Mouse (Mus musculus): ENCODE results near the gene Large2. TPM values are rescaled to one million over a fixed set of nuclear protein-coding genes. Genes with fewer than 3 reads are reported as not detected.
A peak's percentile ranks its signal among the peaks of the same experiment; 100 is the strongest.

Gene Large2
- polyA plus RNA-seq, 1 experiment from 2014 or later = 12.3 TPM

- no peaks in the 10 kb centered on the region for H3K36me3 ChIP-seq (ENCODE audit: control insufficient read depth, insufficient read depth, low read length)
- peaks cover 28% of the 10 kb centered on the region for H3K4me1 ChIP-seq (ENCODE audit: control insufficient read depth, insufficient read depth, low read length)
- no peaks in the 10 kb centered on the region for H3K9me3 ChIP-seq (ENCODE audit: control insufficient read depth, low read length)
- peak overlapping the region; percentile 63 for H3K9ac ChIP-seq (ENCODE audit: low read depth, low read length)
- no peak for ATAC-seq
- no peaks in the 10 kb centered on the region for H3K27me3 ChIP-seq (replicated peaks; ENCODE audit: control insufficient read depth, insufficient read depth, low read length)
- peak overlapping the region; percentile 41 for H3K4me3 ChIP-seq (ENCODE audit: low read length)
- 6% methylated on average over 26 of the region's 26 CpGs for WGBS
- peak overlapping the region; percentile 48 for H3K4me2 ChIP-seq (ENCODE audit: low read depth, low read length)
- H3K27ac ChIP-seq (ENCODE audit: low read length) = peak overlapping the region; percentile 55
These were observed 17.9 kb upstream of the Large2 start for GRCm38 (mm10) chr2:92392318-92393264.

- H3K4me3 ChIP-seq (ENCODE audit: low read length) = peak overlapping the region; percentile 41
- H3K4me2 ChIP-seq (ENCODE audit: low read depth, low read length) = peak overlapping the region; percentile 48
- H3K9me3 ChIP-seq (ENCODE audit: control insufficient read depth, low read length) = no peaks in the 10 kb centered on the region
- no peaks in the 10 kb centered on the region for H3K27me3 ChIP-seq (replicated peaks; ENCODE audit: control insufficient read depth, insufficient read depth, low read length)
- H3K36me3 ChIP-seq (ENCODE audit: control insufficient read depth, insufficient read depth, low read length) = no peaks in the 10 kb centered on the region
- H3K27ac ChIP-seq (ENCODE audit: low read length) = peak overlapping the region; percentile 55
- 30% methylated on average over 11 of the region's 11 CpGs for WGBS
- ATAC-seq = no peak
- H3K4me1 ChIP-seq (ENCODE audit: control insufficient read depth, insufficient read depth, low read length) = peaks cover 30% of the 10 kb centered on the region
- peak overlapping the region; percentile 63 for H3K9ac ChIP-seq (ENCODE audit: low read depth, low read length)
These were observed 17.1 kb upstream of the Large2 start for GRCm38 (mm10) chr2:92391703-92392317.

- no peak for ATAC-seq
- 86% methylated on average over 8 of the region's 8 CpGs for WGBS
These were observed 16.4 kb upstream of the Large2 start for GRCm38 (mm10) chr2:92391116-92391515.

DNA sequence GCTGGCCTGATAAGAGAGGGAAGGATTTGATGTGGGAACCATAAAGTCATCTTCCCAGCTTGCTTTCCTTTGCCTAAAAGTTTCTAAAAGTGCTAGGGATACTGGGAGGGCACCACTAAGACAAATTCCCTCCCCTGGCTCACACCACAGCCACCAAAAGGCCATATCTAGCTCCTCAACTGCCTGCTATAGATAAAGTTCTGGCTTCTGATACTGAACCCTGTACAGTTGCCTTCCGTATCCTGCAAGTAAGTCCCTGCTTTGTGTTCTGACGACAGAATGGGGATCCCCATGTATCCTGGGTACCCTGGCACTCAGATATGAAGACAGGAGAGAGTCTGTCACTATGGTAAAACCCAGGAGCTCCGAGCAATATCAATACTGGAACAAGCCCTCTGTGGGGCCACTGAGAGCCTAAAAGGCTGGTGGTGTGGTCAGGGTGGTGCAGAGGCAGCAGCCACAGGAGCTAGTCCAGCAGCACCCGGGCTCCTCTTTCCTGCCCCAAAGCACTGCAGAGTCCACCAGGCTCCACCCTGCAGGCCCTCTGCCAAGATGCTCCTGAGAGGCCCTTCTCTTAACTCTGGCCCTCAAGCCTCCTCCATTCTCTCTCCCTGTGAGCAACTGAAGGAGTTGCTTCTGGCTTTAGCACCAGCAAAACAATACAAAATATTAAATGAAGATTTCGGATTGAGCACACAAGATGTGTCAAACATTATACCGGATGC, 15.7 kb upstream of the Large2 start:
- ATAC-seq = no peak

More at GRCm38 (mm10) chr2:92391116-92391515, 16.4 kb upstream of the Large2 start:
- Histone ChIP-seq H3K9me3 (ENCODE audit: control insufficient read depth, low read length) (no peaks in the 10 kb centered on the region), H3K4me2 (ENCODE audit: low read depth, low read length) (peak overlapping the region; percentile 48; the same call in 1 of the 2 replicates), H3K4me1 (ENCODE audit: control insufficient read depth, insufficient read depth, low read length) (peaks cover 30% of the 10 kb centered on the region), H3K27me3 (replicated peaks; ENCODE audit: control insufficient read depth, insufficient read depth, low read length) (no peaks in the 10 kb centered on the region), H3K4me3 (ENCODE audit: low read length) (no peak overlapping the region), H3K9ac (ENCODE audit: low read depth, low read length) (no peak overlapping the region), H3K36me3 (ENCODE audit: control insufficient read depth, insufficient read depth, low read length) (0 out of 2 replicates have a peak, but pooled peaks cover 2% of the 10 kb centered on the region), H3K27ac (ENCODE audit: low read length) (no peak overlapping the region)

DNA sequence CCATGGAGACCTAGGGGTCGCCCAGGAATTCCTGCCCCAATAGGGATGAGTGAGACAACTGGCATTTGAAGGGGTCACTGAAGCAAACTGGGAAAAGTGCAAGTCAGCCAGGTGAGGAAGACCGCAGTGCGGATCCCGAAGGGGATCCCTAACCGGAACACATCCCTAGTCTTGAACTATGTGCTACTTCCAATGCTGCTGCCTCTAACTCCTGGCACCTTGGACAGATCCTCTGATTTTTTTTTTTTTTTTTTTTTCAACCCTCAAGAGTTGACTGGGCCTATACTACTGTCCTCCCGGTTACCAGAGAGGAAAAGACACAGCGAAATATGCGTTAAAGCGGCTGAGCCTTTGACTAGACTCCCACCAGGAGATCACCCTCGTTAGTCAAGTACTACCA, 15.0 kb upstream of the Large2 start:
- Histone ChIP-seq H3K4me3 (ENCODE audit: low read length) (peak overlapping the region; percentile 60), H3K9ac (ENCODE audit: low read depth, low read length) (no peak overlapping the region), H3K9me3 (ENCODE audit: control insufficient read depth, low read length) (no peaks in the 10 kb centered on the region), H3K4me2 (ENCODE audit: low read depth, low read length) (peak overlapping the region; percentile 64), H3K36me3 (ENCODE audit: control insufficient read depth, insufficient read depth, low read length) (0 out of 2 replicates have a peak, but pooled peaks cover 3% of the 10 kb centered on the region), H3K27me3 (replicated peaks; ENCODE audit: control insufficient read depth, insufficient read depth, low read length) (no peaks in the 10 kb centered on the region), H3K4me1 (ENCODE audit: control insufficient read depth, insufficient read depth, low read length) (peaks cover 30% of the 10 kb centered on the region), H3K27ac (ENCODE audit: low read length) (no peak overlapping the region)
- peak; percentile 27 for ATAC-seq
- 5% methylated on average over 10 of the region's 10 CpGs for WGBS

More for the DNA sequence above, 15.7 kb upstream of the Large2 start:
- H3K4me1 ChIP-seq (ENCODE audit: control insufficient read depth, insufficient read depth, low read length) = peaks cover 30% of the 10 kb centered on the region
- H3K36me3 ChIP-seq (ENCODE audit: control insufficient read depth, insufficient read depth, low read length) = 0 out of 2 replicates have a peak, but pooled peaks cover 3% of the 10 kb centered on the region
- H3K4me3 ChIP-seq (ENCODE audit: low read length) = no peak overlapping the region
- no peaks in the 10 kb centered on the region for H3K27me3 ChIP-seq (replicated peaks; ENCODE audit: control insufficient read depth, insufficient read depth, low read length)
- H3K27ac ChIP-seq (ENCODE audit: low read length) = no peak overlapping the region
- H3K9ac ChIP-seq (ENCODE audit: low read depth, low read length) = no peak overlapping the region
- WGBS = 72% methylated on average over 6 of the region's 6 CpGs
- H3K9me3 ChIP-seq (ENCODE audit: control insufficient read depth, low read length) = no peaks in the 10 kb centered on the region
- H3K4me2 ChIP-seq (ENCODE audit: low read depth, low read length) = no peak overlapping the region

DNA sequence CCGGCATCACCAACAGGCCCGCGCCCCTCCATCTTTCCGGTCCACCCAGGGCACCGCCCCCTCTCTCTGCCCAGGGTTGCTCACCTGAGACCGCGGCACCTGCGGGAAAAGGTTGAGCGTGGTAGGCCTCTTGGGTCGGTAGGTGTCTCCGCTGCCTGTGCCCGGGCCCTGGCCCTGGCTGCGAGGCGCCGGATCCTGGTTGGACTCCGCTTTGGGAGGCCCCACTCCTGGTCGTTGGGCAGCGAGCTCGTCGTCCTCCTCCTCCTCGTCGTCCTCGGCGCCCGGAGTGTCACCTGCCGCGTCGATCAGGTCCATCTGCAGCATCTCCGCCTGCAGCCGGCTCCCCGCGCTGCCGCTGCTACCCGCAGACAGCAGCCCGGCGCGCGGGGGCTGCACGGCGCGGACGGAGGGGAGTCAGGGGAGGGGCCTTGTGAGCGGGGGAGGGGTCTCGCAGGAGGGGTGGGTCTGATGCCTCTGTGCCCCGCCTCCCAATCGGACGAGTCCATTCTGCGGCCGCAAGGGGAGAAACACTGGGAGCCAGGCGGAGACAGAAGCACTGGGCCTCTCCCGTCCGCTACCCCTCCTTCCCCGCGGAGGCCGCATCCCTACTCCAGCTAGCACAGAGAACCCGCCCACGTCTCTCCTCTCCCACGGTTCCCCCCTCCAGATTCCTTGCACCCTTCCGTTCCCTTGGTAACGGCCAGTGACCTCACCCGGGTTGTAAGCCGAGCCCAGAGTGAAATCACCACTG, 14.4 kb upstream of the Large2 start:
- Histone ChIP-seq H3K36me3 (ENCODE audit: control insufficient read depth, insufficient read depth, low read length) (0 out of 2 replicates have a peak, but pooled peaks cover 3% of the 10 kb centered on the region), H3K4me2 (ENCODE audit: low read depth, low read length) (peak overlapping the region; percentile 64), H3K9ac (ENCODE audit: low read depth, low read length) (peak overlapping the region; percentile 63), H3K4me1 (ENCODE audit: control insufficient read depth, insufficient read depth, low read length) (peaks cover 30% of the 10 kb centered on the region), H3K9me3 (ENCODE audit: control insufficient read depth, low read length) (no peaks in the 10 kb centered on the region), H3K4me3 (ENCODE audit: low read length) (peak overlapping the region; percentile 60), H3K27me3 (replicated peaks; ENCODE audit: control insufficient read depth, insufficient read depth, low read length) (no peaks in the 10 kb centered on the region), H3K27ac (ENCODE audit: low read length) (peak overlapping the region; percentile 43; the same call in 1 of the 2 replicates)
- peak; percentile 88 for ATAC-seq
- under 1% methylated on average over 60 of the region's 62 CpGs for WGBS

GRCm38 (mm10) chr2:92388081-92388517, 13.4 kb upstream of the Large2 start:
- 51% methylated on average over 3 of the region's 3 CpGs for WGBS
- Histone ChIP-seq H3K4me3 (ENCODE audit: low read length) (peak overlapping the region; percentile 60), H3K9me3 (ENCODE audit: control insufficient read depth, low read length) (no peaks in the 10 kb centered on the region), H3K4me1 (ENCODE audit: control insufficient read depth, insufficient read depth, low read length) (peaks cover 30% of the 10 kb centered on the region), H3K9ac (ENCODE audit: low read depth, low read length) (peak overlapping the region; percentile 63), H3K4me2 (ENCODE audit: low read depth, low read length) (peak overlapping the region; percentile 64), H3K27ac (ENCODE audit: low read length) (no peak overlapping the region), H3K27me3 (replicated peaks; ENCODE audit: control insufficient read depth, insufficient read depth, low read length) (no peaks in the 10 kb centered on the region), H3K36me3 (ENCODE audit: control insufficient read depth, insufficient read depth, low read length) (0 out of 2 replicates have a peak, but pooled peaks cover 3% of the 10 kb centered on the region)
- no peak for ATAC-seq

DNA sequence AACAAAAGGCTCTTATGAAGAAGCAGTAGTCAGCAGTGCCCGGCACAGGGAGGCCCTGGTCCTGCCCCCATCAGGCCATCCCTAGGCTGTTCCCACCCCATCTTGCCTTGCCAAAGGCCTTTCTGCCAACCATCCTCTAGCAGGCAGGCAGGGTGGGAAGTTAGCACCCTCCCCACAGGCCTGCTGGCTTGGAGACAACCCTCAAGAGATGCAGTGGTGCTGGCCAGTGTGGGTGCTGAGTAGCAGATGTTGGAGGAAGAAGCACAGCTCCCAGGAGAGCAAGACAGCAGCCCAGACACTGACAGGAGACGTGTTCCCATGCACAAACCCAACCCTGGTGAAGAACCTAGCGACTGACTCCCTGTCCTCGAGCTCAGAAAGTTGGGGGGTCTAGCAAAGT, 13.0 kb upstream of the Large2 start:
- 0 out of 2 replicates have a peak, but pooled peaks cover 3% of the 10 kb centered on the region for H3K36me3 ChIP-seq (ENCODE audit: control insufficient read depth, insufficient read depth, low read length)
- H3K4me1 ChIP-seq (ENCODE audit: control insufficient read depth, insufficient read depth, low read length) = peaks cover 30% of the 10 kb centered on the region
- H3K4me2 ChIP-seq (ENCODE audit: low read depth, low read length) = no peak overlapping the region
- no peak overlapping the region for H3K27ac ChIP-seq (ENCODE audit: low read length)
- no peak overlapping the region for H3K9ac ChIP-seq (ENCODE audit: low read depth, low read length)
- 78% methylated on average over 4 of the region's 4 CpGs for WGBS
- H3K4me3 ChIP-seq (ENCODE audit: low read length) = no peak overlapping the region
- H3K27me3 ChIP-seq (replicated peaks; ENCODE audit: control insufficient read depth, insufficient read depth, low read length) = no peaks in the 10 kb centered on the region
- no peak for ATAC-seq
- no peaks in the 10 kb centered on the region for H3K9me3 ChIP-seq (ENCODE audit: control insufficient read depth, low read length)
